Mouse (Mus musculus) intestine, embryonic 14.5 days (tissue): Measurements from ENCODE around the gene Nkx2-2. TPM values are rescaled to one million over a fixed set of nuclear protein-coding genes. Genes with fewer than 3 reads are reported as not detected.

Experiments used
- ATAC-seq: fragments of 200-750 bp; cut with Nextera tagmentation; replicated peaks from 2 replicates; pipeline ENCODE4 v1.8.0; 2017; ENCODE audit warnings: low read depth, moderate number of reproducible peaks, moderate TSS enrichment, moderate library complexity; ENCODE audit not compliant: low FRiP score, low TSS enrichment
- DNase-seq: peaks from one replicate; pipeline ENCODE4 v3.0.0-alpha.2; 2018; ENCODE audit warnings: low spot score
- H3K27ac ChIP-seq: fragments of 300-500 bp; sonication (generic); 2 replicates; pipeline ENCODE4 v1.5.1; 2014; ENCODE audit warnings: low read depth, mild to moderate bottlenecking, control low read depth
- H3K27me3 ChIP-seq: fragments of 300-500 bp; sonication (generic); replicated peaks from 2 replicates; pipeline ENCODE4 v1.6.1; 2014; ENCODE audit warnings: low read length, control low read depth; ENCODE audit not compliant: control insufficient read depth, insufficient read depth
- H3K36me3 ChIP-seq: fragments of 300-500 bp; sonication (generic); 2 replicates; pipeline ENCODE4 v1.6.1; 2014; ENCODE audit warnings: low read length, control low read depth; ENCODE audit not compliant: control insufficient read depth, insufficient read depth
- H3K4me1 ChIP-seq: fragments of 300-500 bp; sonication (generic); replicated peaks from 2 replicates; pipeline ENCODE4 v1.6.1; 2014; ENCODE audit warnings: low read length, control low read depth, mixed read lengths; ENCODE audit not compliant: control insufficient read depth, insufficient read depth
- H3K4me2 ChIP-seq: fragments of 300-500 bp; sonication (generic); 2 replicates; pipeline ENCODE4 v1.6.1; 2014; ENCODE audit warnings: low read length
- H3K4me3 ChIP-seq: fragments of 300-500 bp; sonication (generic); 2 replicates; pipeline ENCODE4 v1.5.1; 2014; ENCODE audit warnings: low read depth, low read length, control low read depth, mixed read lengths
- H3K9ac ChIP-seq: fragments of 300-500 bp; sonication (generic); 2 replicates; pipeline ENCODE4 v1.6.1; 2014; ENCODE audit warnings: mild to moderate bottlenecking, low read length
- H3K9me3 ChIP-seq: fragments of 300-500 bp; sonication (generic); 2 replicates; pipeline ENCODE4 v1.6.1; 2016; ENCODE audit warnings: low read length, control low read depth; ENCODE audit not compliant: control insufficient read depth
- WGBS: fragments of 180-500 bp; shearing (Covaris S2); extraction: QIAGEN DNeasy Blood & Tissue Kit; methylation state at CpG from one replicate; pipeline ENCODE4 v1.1.7; 2014; 5-methylcytosine and 5-hydroxymethylcytosine counted together
- polyA plus RNA-seq: library from polyadenylated mRNA; unstranded; fragments of >200 nt; fragmentation: Nextera tagmentation; extraction: Ambion mirVana; gene quantifications from 2 replicates; pipeline ENCODE4 v1.2.1, GENCODE M21; 2014

Nkx2-2 gene
- 1.7 and 2.9 TPM in 2 replicates for polyA plus RNA-seq

DNA sequence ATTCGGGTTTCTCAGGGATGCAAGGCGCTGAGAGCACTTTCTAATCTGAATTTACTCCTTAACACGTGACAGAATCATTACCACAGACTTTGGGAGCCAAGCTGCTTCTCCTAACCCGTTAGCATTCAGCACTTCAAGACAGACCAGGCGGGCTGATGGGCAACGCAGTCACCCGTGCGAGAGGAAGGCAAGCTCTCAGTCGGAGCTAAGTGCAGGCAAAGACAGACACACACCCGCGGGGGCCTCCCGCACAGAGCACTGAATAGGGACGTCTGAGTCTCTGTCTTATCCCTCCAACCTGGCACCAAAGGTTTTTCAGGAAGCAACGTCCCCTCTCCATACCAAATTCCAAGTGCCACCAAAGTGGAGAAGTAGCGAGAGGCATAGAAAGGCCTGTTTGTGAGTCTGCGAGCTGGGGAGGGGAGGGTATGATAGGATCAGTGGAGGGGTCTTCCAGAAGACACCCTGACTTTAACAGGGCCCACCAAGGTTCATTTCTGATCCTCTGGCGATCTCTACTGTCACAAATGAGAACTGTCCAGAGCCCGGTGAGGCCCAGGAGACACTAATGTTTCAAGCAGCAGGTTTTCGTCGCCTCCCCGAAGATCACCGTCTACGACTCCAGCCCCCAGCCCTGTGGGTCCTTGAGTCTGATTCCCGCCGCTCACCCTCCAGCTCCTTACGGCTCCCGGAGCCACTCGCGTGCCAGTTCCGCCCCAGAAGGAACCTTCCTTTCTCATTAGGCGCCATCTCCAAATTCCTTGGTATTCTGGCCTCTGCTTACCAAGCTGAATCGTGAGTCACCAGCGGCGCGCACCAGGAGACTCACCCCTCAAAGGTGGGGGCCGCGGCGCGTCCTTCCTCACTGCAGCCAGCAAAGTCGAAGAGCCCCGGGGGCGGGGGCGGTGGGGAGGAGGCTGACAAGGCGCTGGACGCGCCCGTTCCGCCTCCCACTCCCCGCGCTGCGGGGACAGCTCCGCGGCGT, at the start of gene Nkx2-2:
Nkx2-2 (minus strand) TSS at position 973 of the 985 bp plus-strand sequence.
- no peak within 1 kb of the TSS for H3K9ac ChIP-seq
- H3K27ac ChIP-seq = no peak within 1 kb of the TSS
- ATAC-seq (peak; percentile 56), DNase-seq (peak; percentile 71)
- peaks cover 94% of the 10 kb centered on the region for H3K27me3 ChIP-seq
- no peaks in the 10 kb centered on the region for H3K9me3 ChIP-seq
- peak within 1 kb of the TSS; percentile 26 for H3K4me3 ChIP-seq
- H3K36me3 ChIP-seq = no peaks in the 10 kb centered on the region
- H3K4me2 ChIP-seq = peak within 1 kb of the TSS; percentile 56
- peaks cover 13% of the 10 kb centered on the region for H3K4me1 ChIP-seq
- under 1% methylated on average over 46 of the region's 54 CpGs for WGBS

DNA sequence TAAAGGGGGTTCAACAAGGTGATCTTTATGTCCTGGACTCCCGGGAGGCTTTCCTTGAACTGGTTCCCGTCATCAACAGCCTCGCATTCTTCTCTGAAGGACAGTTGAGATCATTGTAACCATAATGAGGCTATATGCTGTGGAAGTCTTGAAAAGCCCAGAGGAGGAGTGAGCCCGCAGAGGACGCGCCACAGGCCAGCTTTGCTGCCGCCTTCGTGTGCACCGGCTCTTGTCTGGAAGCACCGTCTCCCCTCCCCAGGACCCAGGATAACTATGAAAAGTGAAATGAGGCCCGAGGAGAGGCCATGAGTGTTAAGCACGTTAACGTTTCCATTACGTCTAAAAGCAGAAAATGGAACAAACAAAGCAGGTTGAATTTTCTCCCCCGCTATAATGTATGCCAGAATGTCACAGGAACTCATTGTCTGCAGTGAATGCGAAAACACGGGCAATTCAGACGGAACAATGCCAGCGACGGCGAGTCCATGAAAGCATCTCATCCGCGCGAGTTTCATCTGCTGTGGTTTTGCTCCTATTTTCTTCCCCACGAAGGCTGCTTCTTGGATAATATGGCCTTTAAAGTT, 41.8 kb upstream of the Nkx2-2 start:
- Histone ChIP-seq H3K9me3 (no peaks in the 10 kb centered on the region), H3K9ac (no peak overlapping the region), H3K27me3 (no peaks in the 10 kb centered on the region), H3K4me1 (no peaks in the 10 kb centered on the region), H3K36me3 (no peaks in the 10 kb centered on the region), H3K27ac (no peak overlapping the region), H3K4me2 (no peak overlapping the region), H3K4me3 (no peak overlapping the region)
- ATAC-seq (no peak), DNase-seq (no peak)
- WGBS = 89% methylated on average over 25 of the region's 25 CpGs

DNA sequence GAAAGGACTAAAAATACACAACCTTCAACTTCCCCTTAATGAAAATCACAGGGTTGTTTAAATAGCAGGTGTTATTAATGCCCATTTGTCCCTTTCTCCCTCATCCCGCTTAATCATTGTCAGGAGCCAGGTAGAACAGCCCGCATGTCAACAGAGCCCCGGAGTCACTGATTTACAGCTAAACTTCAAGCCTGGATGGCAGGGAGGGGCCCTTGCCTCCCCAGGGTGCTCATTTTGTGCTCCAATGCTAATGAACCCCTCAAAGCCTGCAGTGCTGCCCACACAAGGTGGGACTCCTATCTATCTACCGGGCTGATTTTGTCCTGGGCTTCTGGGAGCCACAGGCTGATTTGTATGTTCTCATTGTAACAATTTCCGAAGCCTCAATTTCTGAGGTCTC, 37.1 kb upstream of the Nkx2-2 start:
- Histone ChIP-seq H3K4me2 (no peak overlapping the region), H3K9ac (no peak overlapping the region), H3K36me3 (no peaks in the 10 kb centered on the region), H3K27me3 (no peaks in the 10 kb centered on the region), H3K4me1 (no peaks in the 10 kb centered on the region), H3K27ac (no peak overlapping the region), H3K4me3 (no peak overlapping the region), H3K9me3 (no peaks in the 10 kb centered on the region)
- WGBS = 42% methylated on average over 5 of the region's 5 CpGs
- DNase-seq = no peak
- no peak for ATAC-seq

DNA sequence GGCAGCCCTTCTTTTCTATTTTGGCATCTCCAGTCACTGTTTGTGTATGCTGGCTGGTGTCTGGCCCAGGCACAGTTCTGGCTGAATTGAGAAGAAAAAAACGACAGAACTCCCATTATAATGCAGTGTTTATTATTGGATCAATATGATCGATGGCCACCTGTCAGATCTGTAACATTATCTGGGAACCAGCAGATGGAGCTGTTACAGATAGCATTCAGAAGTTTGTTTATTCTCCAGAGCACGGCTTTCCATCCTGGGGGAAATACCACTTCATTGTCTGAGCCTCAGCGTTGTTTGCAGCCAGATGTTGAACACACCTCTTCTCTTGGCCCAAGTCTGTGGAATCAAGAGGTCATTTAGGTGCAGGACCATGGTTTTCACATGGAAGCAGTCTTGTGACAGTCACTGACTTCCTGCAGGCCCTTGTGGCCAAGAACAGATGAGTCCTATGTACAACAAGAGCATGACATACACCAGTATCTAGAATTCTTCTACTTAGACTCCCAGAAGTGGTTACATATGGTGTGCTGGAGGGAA, 11.1 kb upstream of the Nkx2-2 start:
- Histone ChIP-seq H3K36me3 (no peaks in the 10 kb centered on the region), H3K27ac (no peak overlapping the region), H3K27me3 (0 out of 2 replicates have a peak, but pooled peaks cover 3% of the 10 kb centered on the region), H3K4me2 (no peak overlapping the region), H3K9ac (no peak overlapping the region), H3K9me3 (no peaks in the 10 kb centered on the region), H3K4me1 (no peaks in the 10 kb centered on the region), H3K4me3 (no peak overlapping the region)
- DNase-seq (no peak), ATAC-seq (no peak)
- WGBS = 11% methylated on average over 4 of the region's 4 CpGs

DNA sequence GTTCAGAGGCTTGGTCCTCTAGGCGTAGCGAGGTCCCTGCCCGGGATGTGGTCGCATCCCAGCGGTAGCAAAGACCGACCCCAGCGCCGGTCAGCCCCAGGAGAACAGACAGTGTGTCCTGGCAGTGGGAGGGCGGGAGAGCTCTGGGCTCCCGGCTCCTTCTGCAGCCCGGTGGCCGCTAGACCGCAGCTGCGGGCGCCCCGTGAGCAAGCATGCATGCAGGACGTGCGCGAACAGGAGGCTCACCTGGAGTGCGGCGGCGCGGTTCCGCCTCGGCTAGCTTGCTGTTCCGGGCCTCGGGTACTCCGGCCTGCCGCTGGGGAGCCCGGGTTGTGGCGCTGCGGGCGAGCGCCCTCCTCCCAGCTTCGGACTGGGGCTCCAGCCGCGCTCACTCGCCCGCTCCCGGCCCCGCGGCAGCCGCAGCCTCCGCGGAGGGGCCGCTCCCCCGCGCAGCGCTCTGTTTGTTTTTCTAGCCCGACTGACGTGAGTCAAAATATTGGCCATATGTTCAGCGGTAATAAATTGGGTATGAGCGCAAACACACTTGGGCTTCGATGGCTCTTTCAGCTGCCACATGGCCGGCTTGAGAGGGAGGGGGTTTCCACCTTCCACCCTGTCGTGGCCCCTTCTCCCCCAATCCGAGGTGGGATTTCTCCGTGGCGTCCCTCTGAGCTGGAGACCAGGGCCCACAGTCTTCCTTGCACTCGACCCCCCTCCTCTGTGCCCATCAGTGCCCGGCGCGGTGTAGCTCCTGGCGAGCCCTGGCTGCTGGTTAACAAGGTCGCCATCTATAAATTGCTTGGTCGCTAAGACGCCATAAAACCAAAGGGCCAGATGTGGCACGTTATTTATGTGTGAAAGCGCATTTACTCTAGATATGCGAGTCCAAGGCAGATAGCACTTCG, 920 bp upstream of the Nkx2-2 start:
- Histone ChIP-seq H3K9ac (no peak overlapping the region), H3K27ac (no peak overlapping the region)
- DNase-seq = peak; percentile 74

DNA sequence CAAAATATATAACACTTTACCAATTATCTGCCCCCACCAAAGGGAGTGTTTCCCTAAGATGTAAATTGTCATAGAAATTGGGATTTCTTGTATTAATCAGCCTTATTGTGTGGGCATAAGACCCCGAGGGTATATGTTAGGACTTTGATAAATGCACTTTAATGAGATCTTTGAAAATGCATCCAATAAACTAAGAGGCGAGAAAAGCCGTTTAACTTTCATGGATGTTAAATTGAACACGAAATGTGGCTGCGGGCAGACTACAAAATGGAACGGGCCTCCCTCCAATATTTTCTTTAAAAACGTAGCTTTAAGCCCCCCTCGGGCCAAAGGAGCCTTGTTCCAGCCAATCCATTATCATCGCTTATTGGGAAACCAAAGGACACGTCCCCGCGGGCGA, 1.3 kb downstream of the Nkx2-2 start:
- H3K4me2 ChIP-seq = no peak overlapping the region
- no peak overlapping the region for H3K4me3 ChIP-seq
- peaks cover 13% of the 10 kb centered on the region for H3K4me1 ChIP-seq
- no peaks in the 10 kb centered on the region for H3K9me3 ChIP-seq
- 6% methylated on average over 13 of the region's 13 CpGs for WGBS
- H3K27ac ChIP-seq = no peak overlapping the region
- H3K9ac ChIP-seq = no peak overlapping the region
- DNase-seq (no peak), ATAC-seq (no peak)
- H3K27me3 ChIP-seq = peaks cover 95% of the 10 kb centered on the region
- H3K36me3 ChIP-seq = no peaks in the 10 kb centered on the region

More for the DNA sequence above, 920 bp upstream of the Nkx2-2 start:
- Histone ChIP-seq H3K9me3 (no peaks in the 10 kb centered on the region), H3K4me1 (peaks cover 13% of the 10 kb centered on the region), H3K36me3 (no peaks in the 10 kb centered on the region), H3K4me3 (peak overlapping the region; percentile 26), H3K27me3 (peaks cover 90% of the 10 kb centered on the region), H3K4me2 (peak overlapping the region; percentile 56)
- ATAC-seq = peak; percentile 50; the same call in 1 of the 2 replicates
- under 1% methylated on average over 69 of the region's 71 CpGs for WGBS

DNA sequence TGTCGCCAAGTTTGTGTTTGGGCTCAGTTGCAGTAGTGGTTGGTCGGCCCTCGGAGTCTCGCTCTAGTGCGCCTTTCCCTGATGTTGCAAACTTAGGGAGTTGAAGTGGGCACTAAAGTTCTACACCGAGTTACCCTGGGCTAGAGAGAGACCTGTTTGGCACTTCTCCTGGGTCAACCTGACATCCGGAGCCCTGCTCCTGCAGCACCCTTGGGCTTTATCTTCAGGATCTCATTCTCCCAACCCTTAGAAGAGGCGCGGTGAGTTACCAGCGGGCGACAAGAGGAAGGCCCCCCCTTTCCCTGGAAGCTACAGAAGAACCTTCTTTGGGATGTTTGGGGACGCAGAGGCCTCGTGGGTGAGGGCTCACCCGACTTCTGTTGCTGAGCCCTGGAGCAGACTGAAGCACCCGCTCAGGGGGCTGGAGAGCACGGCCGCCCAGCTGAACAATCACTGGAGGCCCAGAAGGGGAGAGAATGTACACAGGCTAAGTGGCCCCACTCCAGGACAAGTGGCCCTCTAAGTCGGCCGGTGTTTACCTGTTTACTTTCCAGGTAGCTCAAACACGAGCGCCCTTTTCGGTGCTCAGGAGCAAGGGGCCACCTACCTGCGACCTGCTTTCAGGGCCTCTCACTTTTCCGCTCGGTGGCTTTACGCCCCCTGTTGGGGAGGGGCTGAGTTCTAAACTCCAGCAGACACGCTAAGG, 3.6 kb downstream of the Nkx2-2 start:
- DNase-seq (peak; percentile 64), ATAC-seq (no peak)
- H3K4me1 ChIP-seq = peaks cover 13% of the 10 kb centered on the region
- H3K9me3 ChIP-seq = no peaks in the 10 kb centered on the region
- peaks cover 98% of the 10 kb centered on the region for H3K27me3 ChIP-seq
- H3K4me2 ChIP-seq = no peak overlapping the region
- H3K36me3 ChIP-seq = no peaks in the 10 kb centered on the region
- H3K9ac ChIP-seq = no peak overlapping the region
- no peak overlapping the region for H3K27ac ChIP-seq
- no peak overlapping the region for H3K4me3 ChIP-seq
- 2% methylated on average over 27 of the region's 27 CpGs for WGBS
